ENCODE assay signal across 19 mouse cellular contexts in the genomic region with DNA sequence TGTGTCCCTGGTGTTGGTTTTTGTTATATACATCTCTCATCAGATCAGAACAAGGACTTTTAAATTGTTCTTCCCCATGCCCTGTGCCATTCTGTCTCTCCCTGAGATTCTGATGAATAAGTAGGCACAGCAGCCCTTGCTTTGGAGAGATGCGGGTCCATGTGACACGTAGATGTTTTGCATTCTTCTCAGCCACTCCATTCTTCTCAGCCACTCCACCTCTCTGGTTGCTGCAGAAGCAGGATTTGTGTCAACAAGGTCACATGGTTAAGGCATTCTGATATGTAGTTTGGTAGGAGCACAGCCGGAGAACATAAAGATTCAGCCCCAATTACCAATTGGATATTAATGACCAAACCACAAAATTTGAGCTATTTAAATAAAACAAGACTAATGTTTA.
"Had no signal": no experiment of that assay in that cellular context is flagged by ENCODE, and none has a peak within 500 bp of the region (broad histone marks: within the 10 kb centered on the region; RNA-seq: fewer than 3 reads in every experiment).

No protein-coding gene starts in this region.

- H3K27ac ChIP-seq: layer of hippocampus, adult 2 months; limb, embryonic 13.5 days; liver, embryonic 12.5 days; liver, embryonic 15.5 days; midbrain, embryonic 10.5 days; midbrain, embryonic 13.5 days; neural tube, embryonic 13.5 days had no signal

- H3K27me3 ChIP-seq: liver, embryonic 12.5 days; liver, embryonic 15.5 days; megakaryocyte, embryonic 14.5 days; midbrain, embryonic 13.5 days; neural tube, embryonic 13.5 days had no signal

- DNase-seq: kidney, adult 18-20 months; kidney, adult 9 months; kidney, postnatal 14 days; layer of hippocampus, adult 9-11 months; liver; lung, embryonic 14.5 days; thymus, adult 18-20 months; thymus, postnatal 36 days had no signal

- H3K4me3 ChIP-seq: layer of hippocampus, adult 2 months; limb, embryonic 13.5 days; liver, embryonic 12.5 days; liver, embryonic 15.5 days; megakaryocyte, embryonic 14.5 days; midbrain, embryonic 10.5 days; midbrain, embryonic 13.5 days; myocyte; neural tube, embryonic 13.5 days had no signal

- H3K4me2 ChIP-seq: limb, embryonic 13.5 days; liver, embryonic 12.5 days; liver, embryonic 15.5 days; lung, embryonic 14.5 days; midbrain, embryonic 13.5 days; neural tube, embryonic 13.5 days had no signal

- H3K4me1 ChIP-seq: liver, embryonic 12.5 days; liver, embryonic 15.5 days; megakaryocyte, embryonic 14.5 days; midbrain, embryonic 10.5 days; midbrain, embryonic 13.5 days; neural tube, embryonic 13.5 days had no signal

- H3K36me3 ChIP-seq: limb, embryonic 13.5 days; liver, embryonic 12.5 days; liver, embryonic 15.5 days; midbrain, embryonic 10.5 days; midbrain, embryonic 13.5 days; neural tube, embryonic 13.5 days had no signal

- H3K9ac ChIP-seq: limb, embryonic 13.5 days; liver, embryonic 12.5 days; liver, embryonic 15.5 days; lung, embryonic 14.5 days; midbrain, embryonic 13.5 days; neural tube, embryonic 13.5 days had no signal

- ATAC-seq: intestine, embryonic 16.5 days; liver, embryonic 12.5 days; midbrain, embryonic 13.5 days; midbrain, embryonic 16.5 days had no signal

- H3K9me3 ChIP-seq: limb, embryonic 13.5 days; liver, embryonic 12.5 days; liver, embryonic 15.5 days; midbrain, embryonic 10.5 days; midbrain, embryonic 13.5 days; neural tube, embryonic 13.5 days had no signal
